Mouse (Mus musculus) testis, adult 2 months (tissue): ENCODE data around the gene Ankrd45.

ENCODE experiments used
- CTCF ChIP-seq: fragments of 200-500 bp; IDR thresholded peaks from 2 replicates; pipeline ENCODE4 v1.5.1; 2012; ENCODE audit warnings: low read depth, mild to moderate bottlenecking, inconsistent platforms, low read length, moderate library complexity; ENCODE audit not compliant: control insufficient read depth, insufficient read depth, insufficient replicate concordance
- POLR2A ChIP-seq: fragments of 200-500 bp; IDR thresholded peaks from 2 replicates; pipeline ENCODE4 v1.6.1; 2012; ENCODE audit warnings: low read depth, mild to moderate bottlenecking, inconsistent platforms, low read length, moderate library complexity; ENCODE audit not compliant: control insufficient read depth

- TF ChIP-seq POLR2A (no peak), CTCF (no peak)
Observed at GRCm38 (mm10) chr1:161139496-161139895, 3.0 kb upstream of the Ankrd45 start.
